In genomic region chr16:61246387-61246786, GRCm38 (mm10) we compare ENCODE assay signal across 24 mouse cellular contexts.
"Had no signal": no experiment of that assay in that cellular context is flagged by ENCODE, and none has a peak within 500 bp of the region (broad histone marks: within the 10 kb centered on the region; RNA-seq: fewer than 3 reads in every experiment).

No protein-coding gene starts in this region.

- H3K27ac ChIP-seq: gastrocnemius, adult 2 months; heart, adult 2 months; hindbrain, embryonic 10.5 days; hindbrain, embryonic 12.5 days; hindbrain, embryonic 14.5 days; intestine, embryonic 15.5 days; kidney, embryonic 15.5 days; kidney, postnatal 0 days; limb, embryonic 13.5 days; limb, embryonic 15.5 days; liver, embryonic 12.5 days; liver, embryonic 14.5 days had no signal

- H3K27me3 ChIP-seq: heart, embryonic 12.5 days; hindbrain, embryonic 12.5 days; intestine, embryonic 15.5 days; kidney, embryonic 15.5 days; limb, embryonic 13.5 days; limb, embryonic 15.5 days; liver, embryonic 12.5 days had no signal

- H3K4me1 ChIP-seq: heart, embryonic 12.5 days; hindbrain, embryonic 10.5 days; hindbrain, embryonic 12.5 days; intestine, embryonic 15.5 days; kidney, embryonic 15.5 days; limb, embryonic 13.5 days; limb, embryonic 15.5 days; liver, embryonic 12.5 days had no signal

- H3K4me2 ChIP-seq: heart, embryonic 12.5 days; hindbrain, embryonic 12.5 days; hindbrain, embryonic 14.5 days; intestine, embryonic 15.5 days; kidney, embryonic 15.5 days; limb, embryonic 13.5 days; limb, embryonic 15.5 days; liver, embryonic 12.5 days had no signal

- H3K36me3 ChIP-seq: heart, embryonic 12.5 days; hindbrain, embryonic 10.5 days; hindbrain, embryonic 12.5 days; intestine, embryonic 15.5 days; kidney, embryonic 15.5 days; limb, embryonic 13.5 days; limb, embryonic 15.5 days; liver, embryonic 12.5 days had no signal

- H3K4me3 ChIP-seq: gastrocnemius, adult 2 months; heart, adult 2 months; heart, embryonic 12.5 days; hindbrain, embryonic 10.5 days; hindbrain, embryonic 12.5 days; intestine, embryonic 15.5 days; kidney, embryonic 15.5 days; limb, embryonic 13.5 days; limb, embryonic 15.5 days; liver, embryonic 12.5 days had no signal

- DNase-seq: gastrocnemius, adult 2 months; gastrocnemius, postnatal 10 days; gastrocnemius, postnatal 25 days; heart, adult 2 months; heart, postnatal 10 days; heart, postnatal 4 days; kidney, adult 18-20 months; kidney, adult 8-10 months; kidney, postnatal 14 days; kidney, postnatal 36 days; layer of hippocampus, adult 9-11 months; layer of hippocampus, postnatal 36 days; left cerebral cortex, postnatal 4 days had no signal
